Mouse (Mus musculus): Measurements from ENCODE around the gene Ppt2. TPM values are rescaled to one million over a fixed set of nuclear protein-coding genes. Genes with fewer than 3 reads are reported as not detected.

Gene Ppt2
- polyA plus RNA-seq, 1 experiment from 2014 or later, result 22.9 TPM

Other genes starting within 250 kb of the Ppt2 start
- 0.20 TPM in 1 of 2 replicates, not detected in the other for gene BC051142, start 229.7 kb downstream of the Ppt2 start, polyA plus RNA-seq (2015; fragmentation: Nextera tagmentation; extraction: Ambion mirVana)
- gene Btnl4, start 151.2 kb downstream of the Ppt2 start, polyA plus RNA-seq (2015; fragmentation: Nextera tagmentation; extraction: Ambion mirVana), result not detected in 2 replicates
- not detected in 2 replicates for gene Btnl6, start 111.2 kb downstream of the Ppt2 start, polyA plus RNA-seq (2015; fragmentation: Nextera tagmentation; extraction: Ambion mirVana)
- 5.8 and 7.8 TPM in 2 replicates for gene Notch4, start 64.2 kb downstream of the Ppt2 start, polyA plus RNA-seq (2015; fragmentation: Nextera tagmentation; extraction: Ambion mirVana)
- gene Gpsm3, start 38.7 kb downstream of the Ppt2 start, polyA plus RNA-seq (2015; fragmentation: Nextera tagmentation; extraction: Ambion mirVana), result 5.5 and 13.1 TPM in 2 replicates
- 4.8 and 5.5 TPM in 2 replicates for gene Pbx2, start 37.2 kb downstream of the Ppt2 start, polyA plus RNA-seq (2015; fragmentation: Nextera tagmentation; extraction: Ambion mirVana)
- gene Ager, start 30.6 kb downstream of the Ppt2 start, polyA plus RNA-seq (2015; fragmentation: Nextera tagmentation; extraction: Ambion mirVana), result 6.4 and 12.3 TPM in 2 replicates
- 99.7 and 111 TPM in 2 replicates for gene Rnf5, start 24.8 kb downstream of the Ppt2 start, polyA plus RNA-seq (2015; fragmentation: Nextera tagmentation; extraction: Ambion mirVana)
- gene Agpat1, start 24.2 kb downstream of the Ppt2 start, polyA plus RNA-seq (2015; fragmentation: Nextera tagmentation; extraction: Ambion mirVana), result 45.7 and 53.9 TPM in 2 replicates
- 1.3 and 2.2 TPM in 2 replicates for gene Egfl8, start 12.5 kb downstream of the Ppt2 start, polyA plus RNA-seq (2015; fragmentation: Nextera tagmentation; extraction: Ambion mirVana)
- gene Prrt1, start 1.0 kb upstream of the Ppt2 start, polyA plus RNA-seq (2015; fragmentation: Nextera tagmentation; extraction: Ambion mirVana), result 0.42 and 1.2 TPM in 2 replicates
- 10.7 and 12.9 TPM in 2 replicates for gene Fkbpl, start 16.3 kb upstream of the Ppt2 start, polyA plus RNA-seq (2015; fragmentation: Nextera tagmentation; extraction: Ambion mirVana)
- 39.6 and 54.5 TPM in 2 replicates for gene Atf6b, start 18.6 kb upstream of the Ppt2 start, polyA plus RNA-seq (2015; fragmentation: Nextera tagmentation; extraction: Ambion mirVana)
- 2.3 and 3.2 TPM in 2 replicates for gene Tnxb, start 42.0 kb upstream of the Ppt2 start, polyA plus RNA-seq (2015; fragmentation: Nextera tagmentation; extraction: Ambion mirVana)
- gene C4b, start 115.4 kb upstream of the Ppt2 start, polyA plus RNA-seq (2015; fragmentation: Nextera tagmentation; extraction: Ambion mirVana), result 0.53 and 0.77 TPM in 2 replicates
- 0.93 TPM in 1 of 2 replicates, not detected in the other for gene Cyp21a1, start 176.1 kb upstream of the Ppt2 start, polyA plus RNA-seq (2015; fragmentation: Nextera tagmentation; extraction: Ambion mirVana)
- 19.4 and 23.4 TPM in 2 replicates for gene Stk19, start 208.4 kb upstream of the Ppt2 start, polyA plus RNA-seq (2015; fragmentation: Nextera tagmentation; extraction: Ambion mirVana)
- 32.0 and 40.8 TPM in 2 replicates for gene Dxo, start 208.5 kb upstream of the Ppt2 start, polyA plus RNA-seq (2015; fragmentation: Nextera tagmentation; extraction: Ambion mirVana)
- gene Skiv2l, start 221.7 kb upstream of the Ppt2 start, polyA plus RNA-seq (2015; fragmentation: Nextera tagmentation; extraction: Ambion mirVana), result 23.6 and 35.9 TPM in 2 replicates
- 53.3 and 70.9 TPM in 2 replicates for gene Nelfe, start 221.9 kb upstream of the Ppt2 start, polyA plus RNA-seq (2015; fragmentation: Nextera tagmentation; extraction: Ambion mirVana)
- 1.8 and 4.3 TPM in 2 replicates for gene Cfb, start 234.0 kb upstream of the Ppt2 start, polyA plus RNA-seq (2015; fragmentation: Nextera tagmentation; extraction: Ambion mirVana)